Comparison of ENCODE assay signal across 15 mouse cellular contexts in genomic region chr5:33024474-33024873, GRCm38 (mm10). TPM values are rescaled to one million over a fixed set of nuclear protein-coding genes. Genes with fewer than 3 reads are reported as not detected.
A peak's percentile ranks its signal among the peaks of the same experiment; 100 is the strongest.
DNase-seq lines count a peak whose midpoint lies in the region; TF ChIP-seq lines count a peak whose summit lies in the region.
"Had no signal": no experiment of that assay in that cellular context is flagged by ENCODE, and none has a peak within 500 bp of the region (broad histone marks: within the 10 kb centered on the region; RNA-seq: fewer than 3 reads in every experiment).

No protein-coding gene starts in this region.

- peak overlapping the region; percentile 66 for H3K27ac ChIP-seq in gastrocnemius, adult 2 months
- H3K27ac ChIP-seq in layer of hippocampus, adult 2 months = peak overlapping the region; percentile 62
- H3K27ac ChIP-seq: hindbrain, embryonic 10.5 days; limb, embryonic 12.5 days had no signal

- no peak for TF ChIP-seq CTCF in gastrocnemius, adult 2 months (IDR thresholded peaks at IDR 0.05)
- TF ChIP-seq CTCF in layer of hippocampus, adult 2 months (conservative IDR thresholded peaks at IDR 0.05) = no peak

- no peak overlapping the region for H3K4me3 ChIP-seq in gastrocnemius, adult 2 months
- peak overlapping the region; percentile 1; the same call in 1 of the 2 replicates for H3K4me3 ChIP-seq in layer of hippocampus, adult 2 months
- H3K4me3 ChIP-seq: hindbrain, embryonic 10.5 days; limb, embryonic 12.5 days had no signal

- DNase-seq in gastrocnemius, adult 2 months = no peak
- no peak for DNase-seq in gastrocnemius, postnatal 4 days (ENCODE audit: low spot score in 2 of 2)
- no peak for DNase-seq in layer of hippocampus, adult 2 months (ENCODE audit: low spot score in 2 of 2)
- no peak for DNase-seq in layer of hippocampus, adult 8-10 months (ENCODE audit: low spot score in 2 of 2)
- peak; percentile 61 for DNase-seq in 3T3-L1 (ENCODE audit: low read depth, low spot score)
- DNase-seq in fibroblast of lung, adult 2 months (ENCODE audit: low read depth) = peak; percentile 24
- no peak for DNase-seq in cerebellum, adult 8-10 months
- DNase-seq in adrenal gland, adult 18-20 months (ENCODE audit: low spot score in 2 of 2) = no peak
- DNase-seq: B cell, adult 2 months; forebrain, postnatal 0 days; gastrocnemius, postnatal 25 days; right cerebral cortex, postnatal 25 days; thymus, postnatal 14 days had no signal

- intact Hi-C loops in gastrocnemius, adult 2 months (cut with DNase I) = no loop called here

RNA-seq across cellular contexts. Expression of gene Ywhah, which starts 5.9 kb away (rescaled TPM):
- total RNA-seq in gastrocnemius, adult 2 months (2021) = 10 to 100 TPM; 39.5 to 59.5 TPM
- total RNA-seq in gastrocnemius, postnatal 4 days (2021) = 100 to 1,000 TPM; 141 to 144 TPM
- 1,000 to 10,000 TPM; 1,193 to 1,302 TPM for total RNA-seq in layer of hippocampus, adult 2 months (2021)
- 1,000 to 10,000 TPM in 3 of 4 experiments, 100 to 1,000 TPM in 1; 959 to 1,113 (median 1,048) TPM for total RNA-seq in layer of hippocampus, adult 8-10 months (2022)
- 100 to 1,000 TPM; 183 to 185 TPM for total RNA-seq in adrenal gland, adult 18-20 months (2021)

Comparison
In these comparisons a context has a peak if more than half of its experiments do, and no peak if none do; other contexts are left out.
1. DNase-seq: peak in 3T3-L1 (single experiment) and fibroblast of lung, adult 2 months (single experiment); none in gastrocnemius, adult 2 months (single experiment), gastrocnemius, postnatal 4 days (0 of 2), layer of hippocampus, adult 2 months (0 of 2), layer of hippocampus, adult 8-10 months (0 of 2), cerebellum, adult 8-10 months (single experiment) and adrenal gland, adult 18-20 months (0 of 2).
2. RNA of gene Ywhah, which starts 5.9 kb away (total RNA-seq): 1,193 to 1,302 TPM in layer of hippocampus, adult 2 months and 959 to 1,113 TPM in layer of hippocampus, adult 8-10 months; 183 to 185 TPM in adrenal gland, adult 18-20 months, 141 to 144 TPM in gastrocnemius, postnatal 4 days and 39.5 to 59.5 TPM in gastrocnemius, adult 2 months; every median in the first group is over 4 times any median in the second.